Mouse (Mus musculus) hindbrain, embryonic 16.5 days (tissue): Measurements from ENCODE around the gene Tmem178b. TPM values are rescaled to one million over a fixed set of nuclear protein-coding genes. Genes with fewer than 3 reads are reported as not detected.

Source experiments
- ATAC-seq: fragments of 200-750 bp; cut with Nextera tagmentation; 2 replicates; pipeline ENCODE4 v1.8.0; 2017; ENCODE audit warnings: moderate TSS enrichment, moderate library complexity
- H3K27ac ChIP-seq: fragments of 300-500 bp; sonication (generic); 2 replicates; pipeline ENCODE4 v1.5.1; 2014; ENCODE audit warnings: low read depth, mild to moderate bottlenecking, control low read depth, low read length, moderate library complexity
- H3K27me3 ChIP-seq: fragments of 300-500 bp; sonication (generic); replicated peaks from 2 replicates; pipeline ENCODE4 v1.6.1; 2014; ENCODE audit warnings: low read length; ENCODE audit not compliant: control insufficient read depth, insufficient read depth
- H3K36me3 ChIP-seq: fragments of 300-500 bp; sonication (generic); 2 replicates; pipeline ENCODE4 v1.6.1; 2014; ENCODE audit warnings: mild to moderate bottlenecking, low read length, moderate library complexity, mixed read lengths; ENCODE audit not compliant: control insufficient read depth, insufficient read depth
- H3K4me1 ChIP-seq: fragments of 300-500 bp; sonication (generic); 2 replicates; pipeline ENCODE4 v1.6.1; 2014; ENCODE audit warnings: low read depth, low read length; ENCODE audit not compliant: control insufficient read depth, insufficient read depth
- H3K4me2 ChIP-seq: fragments of 300-500 bp; sonication (generic); 2 replicates; pipeline ENCODE4 v1.6.1; 2014; ENCODE audit warnings: mild to moderate bottlenecking, low read length, control low read depth, moderate library complexity
- H3K4me3 ChIP-seq: fragments of 300-500 bp; sonication (generic); 2 replicates; pipeline ENCODE4 v1.5.1; 2014; ENCODE audit warnings: mild to moderate bottlenecking, low read length, control low read depth, moderate library complexity
- H3K9ac ChIP-seq: fragments of 300-500 bp; sonication (generic); 2 replicates; pipeline ENCODE4 v1.6.1; 2014; ENCODE audit warnings: low read depth, mild to moderate bottlenecking, control low read depth, low read length, moderate library complexity
- H3K9me3 ChIP-seq: fragments of 300-500 bp; sonication (generic); 2 replicates; pipeline ENCODE4 v1.6.1; 2014; ENCODE audit warnings: mild to moderate bottlenecking, low read length, moderate library complexity; ENCODE audit not compliant: control insufficient read depth
- WGBS: fragments of 180-500 bp; shearing (Covaris S2); extraction: QIAGEN DNeasy Blood & Tissue Kit; methylation state at CpG from one replicate; pipeline ENCODE4 v1.1.7; 2014; 5-methylcytosine and 5-hydroxymethylcytosine counted together
- polyA plus RNA-seq: library from polyadenylated mRNA; unstranded; fragments of >200 nt; fragmentation: Nextera tagmentation; extraction: Ambion mirVana; gene quantifications from 2 replicates; pipeline ENCODE4 v1.2.1, GENCODE M21; 2015

Gene Tmem178b
- polyA plus RNA-seq, 1 experiment from 2014 or later: 35.5 TPM

GRCm38 (mm10) chr6:40225585-40226280 lies 352.7 kb downstream of the Tmem178b start:
- no peak overlapping the region for H3K4me3 ChIP-seq
- H3K36me3 ChIP-seq: no peaks in the 10 kb centered on the region
- no peaks in the 10 kb centered on the region for H3K4me1 ChIP-seq
- H3K4me2 ChIP-seq: no peak overlapping the region
- no peak overlapping the region for H3K9ac ChIP-seq
- WGBS: 87% methylated on average over 11 of the region's 11 CpGs
- no peaks in the 10 kb centered on the region for H3K9me3 ChIP-seq
- ATAC-seq: no peak
- no peaks in the 10 kb centered on the region for H3K27me3 ChIP-seq
- no peak overlapping the region for H3K27ac ChIP-seq

GRCm38 (mm10) chr6:40228981-40229380 lies 355.9 kb downstream of the Tmem178b start:
- Histone ChIP-seq H3K4me3 (no peak overlapping the region), H3K27ac (no peak overlapping the region), H3K4me2 (no peak overlapping the region), H3K9ac (no peak overlapping the region), H3K9me3 (no peaks in the 10 kb centered on the region), H3K4me1 (no peaks in the 10 kb centered on the region), H3K27me3 (no peaks in the 10 kb centered on the region), H3K36me3 (no peaks in the 10 kb centered on the region)
- no peak for ATAC-seq
- 76% methylated on average over 2 of the region's 2 CpGs for WGBS

DNA sequence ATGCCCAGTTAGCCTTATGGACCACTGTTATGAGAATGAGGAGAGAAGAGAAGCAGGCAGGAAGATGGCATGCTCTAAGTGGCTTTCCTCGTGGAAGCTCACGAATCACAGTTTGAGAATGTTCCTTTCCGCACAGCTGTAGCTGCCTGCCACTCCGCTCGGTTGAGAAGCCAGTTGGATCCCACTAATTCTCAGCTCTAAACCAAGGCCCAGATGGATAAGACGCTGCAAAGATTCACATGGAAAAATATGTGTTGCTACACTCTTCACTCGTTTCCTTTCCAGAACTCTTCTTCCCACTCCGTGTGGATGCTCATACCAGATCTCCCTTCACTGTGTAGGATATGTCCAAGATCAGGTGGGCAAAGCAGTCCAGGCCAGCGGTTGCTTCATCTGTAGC lies 356.9 kb downstream of the Tmem178b start:
- no peak overlapping the region for H3K9ac ChIP-seq
- H3K9me3 ChIP-seq: no peaks in the 10 kb centered on the region
- no peak overlapping the region for H3K27ac ChIP-seq
- H3K4me3 ChIP-seq: no peak overlapping the region
- no peaks in the 10 kb centered on the region for H3K27me3 ChIP-seq
- WGBS: 80% methylated on average over 9 of the region's 9 CpGs
- H3K36me3 ChIP-seq: no peaks in the 10 kb centered on the region
- no peak overlapping the region for H3K4me2 ChIP-seq
- ATAC-seq: no peak
- H3K4me1 ChIP-seq: no peaks in the 10 kb centered on the region; the same call in 1 of the 2 replicates

- Histone ChIP-seq H3K9me3 (no peaks in the 10 kb centered on the region), H3K4me2 (no peak overlapping the region), H3K36me3 (no peaks in the 10 kb centered on the region), H3K27me3 (no peaks in the 10 kb centered on the region), H3K9ac (no peak overlapping the region), H3K27ac (no peak overlapping the region), H3K4me1 (peaks cover 3% of the 10 kb centered on the region; the same call in 1 of the 2 replicates), H3K4me3 (no peak overlapping the region)
- 40% methylated on average over 5 of the region's 5 CpGs for WGBS
- no peak for ATAC-seq
Observed at GRCm38 (mm10) chr6:40234066-40234465, 361.0 kb downstream of the Tmem178b start.

GRCm38 (mm10) chr6:40235793-40236470 lies 362.9 kb downstream of the Tmem178b start:
- Histone ChIP-seq H3K9ac (no peak overlapping the region), H3K9me3 (no peaks in the 10 kb centered on the region), H3K27me3 (no peaks in the 10 kb centered on the region), H3K36me3 (no peaks in the 10 kb centered on the region), H3K27ac (no peak overlapping the region), H3K4me1 (peaks cover 3% of the 10 kb centered on the region; the same call in 1 of the 2 replicates), H3K4me2 (no peak overlapping the region), H3K4me3 (no peak overlapping the region)
- 41% methylated on average over 10 of the region's 10 CpGs for WGBS
- ATAC-seq: 0 out of 2 replicates have a peak, but pooled peaks have one; percentile 46

- WGBS: 61% methylated on average over 13 of the region's 13 CpGs
- ATAC-seq: peak; percentile 57
- peaks cover 3% of the 10 kb centered on the region; the same call in 1 of the 2 replicates for H3K4me1 ChIP-seq
Observed at GRCm38 (mm10) chr6:40236841-40237765, 364.0 kb downstream of the Tmem178b start.

GRCm38 (mm10) chr6:40238857-40239256 lies 365.8 kb downstream of the Tmem178b start:
- WGBS: 58% methylated on average over 3 of the region's 3 CpGs

More at GRCm38 (mm10) chr6:40236841-40237765, 364.0 kb downstream of the Tmem178b start:
- Histone ChIP-seq H3K4me2 (no peak overlapping the region), H3K9me3 (no peaks in the 10 kb centered on the region), H3K36me3 (no peaks in the 10 kb centered on the region), H3K4me3 (no peak overlapping the region), H3K27ac (no peak overlapping the region), H3K27me3 (no peaks in the 10 kb centered on the region), H3K9ac (no peak overlapping the region)

GRCm38 (mm10) chr6:40240671-40241070 lies 367.6 kb downstream of the Tmem178b start:
- WGBS: 80% methylated on average over 2 of the region's 2 CpGs
- Histone ChIP-seq H3K9ac (no peak overlapping the region), H3K27ac (no peak overlapping the region)

More at GRCm38 (mm10) chr6:40238857-40239256, 365.8 kb downstream of the Tmem178b start:
- no peaks in the 10 kb centered on the region for H3K9me3 ChIP-seq
- no peak for ATAC-seq
- H3K27me3 ChIP-seq: no peaks in the 10 kb centered on the region
- H3K4me1 ChIP-seq: peaks cover 3% of the 10 kb centered on the region; the same call in 1 of the 2 replicates
- no peak overlapping the region for H3K27ac ChIP-seq
- no peaks in the 10 kb centered on the region for H3K36me3 ChIP-seq
- H3K4me2 ChIP-seq: no peak overlapping the region
- no peak overlapping the region for H3K4me3 ChIP-seq
- H3K9ac ChIP-seq: no peak overlapping the region

More at GRCm38 (mm10) chr6:40240671-40241070, 367.6 kb downstream of the Tmem178b start:
- no peak for ATAC-seq
- Histone ChIP-seq H3K36me3 (0 out of 2 replicates have a peak, but pooled peaks cover 2% of the 10 kb centered on the region), H3K27me3 (no peaks in the 10 kb centered on the region), H3K4me3 (no peak overlapping the region), H3K4me1 (peaks cover 3% of the 10 kb centered on the region; the same call in 1 of the 2 replicates), H3K9me3 (no peaks in the 10 kb centered on the region), H3K4me2 (no peak overlapping the region)
